Mouse (Mus musculus) layer of hippocampus, adult 2 months (tissue): ENCODE results near the gene Cfap97. TPM values are rescaled to one million over a fixed set of nuclear protein-coding genes. Genes with fewer than 3 reads are reported as not detected.
"Not testable (repeated sequence)": the region's sequence is repeated elsewhere in the genome, so short reads cannot be mapped to it uniquely, and the experiment has no call there.

Source experiments
- DNase-seq, 2 experiments: peaks; one replicate each; pipeline ENCODE4 v3.0.0; 2022; ENCODE audit warnings: low spot score in 2 of 2
- H3K27ac ChIP-seq: fragments of 200-600 bp; 2 replicates; pipeline ENCODE4 v1.8.1; 2022
- H3K4me3 ChIP-seq: fragments of 200-600 bp; 2 replicates; pipeline ENCODE4 v1.8.1; 2022; ENCODE audit warnings: mild to moderate bottlenecking
- CTCF ChIP-seq: fragments of 200-600 bp; conservative IDR thresholded peaks from 2 replicates; pipeline ENCODE4 v1.8.1; 2022; ENCODE audit warnings: antibody characterized with exemption, mild to moderate bottlenecking, moderate library complexity
- microRNA-seq, 2 experiments: library from miRNA; unstranded; fragments of <30 nt; microRNA quantifications; one replicate each; pipeline ENCODE4 v1.2.0; 2021
- total RNA-seq, 2 experiments: library from RNA; stranded (reverse); gene quantifications; 2 replicates each; pipeline ENCODE4 v1.2.3; 2021

Gene Cfap97
- total RNA-seq, 2 experiments from 2014 or later = 25.2 to 26.2 TPM

DNA sequence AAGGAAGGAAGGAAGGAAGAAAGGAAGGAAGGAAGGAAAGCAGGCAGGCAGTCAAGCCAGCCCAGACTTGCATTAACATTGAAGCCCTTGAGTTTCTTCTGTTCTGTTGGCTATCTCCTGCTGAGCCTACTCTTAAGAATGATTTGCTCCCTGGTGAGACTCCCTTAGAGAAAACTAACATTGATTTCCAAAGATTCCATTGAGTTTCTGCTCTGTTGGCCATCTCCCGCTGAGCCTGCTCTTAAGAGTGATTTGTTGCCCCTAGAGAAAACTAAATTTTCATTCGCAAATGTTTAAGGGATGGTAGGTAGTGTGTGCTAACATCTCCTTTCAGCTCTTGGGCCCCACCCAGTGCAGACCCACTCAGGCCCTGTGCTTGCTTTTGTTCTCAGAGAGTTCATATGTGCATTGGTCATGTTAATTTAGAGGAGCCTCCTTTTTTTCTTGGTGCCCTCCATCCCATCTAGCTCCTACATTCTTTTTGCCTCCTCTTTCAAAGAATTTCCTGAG is 62.5 kb downstream of the Cfap97 start:
- DNase-seq = no peak
- no peak for TF ChIP-seq CTCF
- H3K4me3 ChIP-seq = no peak overlapping the region
- no peak overlapping the region for H3K27ac ChIP-seq

DNA sequence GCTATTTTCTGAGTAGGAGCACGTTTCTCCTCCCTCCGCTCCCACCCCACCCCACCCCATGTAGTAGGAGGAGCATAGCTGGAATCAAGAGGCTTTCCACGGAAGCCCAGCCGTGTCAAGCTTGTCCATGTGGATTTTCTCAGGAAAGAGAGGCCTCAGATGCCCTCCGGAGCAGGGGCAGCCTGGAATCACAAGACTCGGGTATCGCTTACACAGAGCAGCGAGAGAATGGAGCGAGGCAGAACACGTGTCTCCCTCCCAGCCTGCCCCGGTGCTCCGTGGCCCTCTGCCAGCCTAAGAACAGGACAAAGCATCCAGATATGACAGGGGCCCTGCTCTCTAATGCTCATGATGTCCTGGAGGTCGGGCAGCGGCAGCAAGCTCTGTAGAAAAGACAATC is 65.3 kb downstream of the Cfap97 start:
- Histone ChIP-seq H3K4me3 (peak overlapping the region; percentile 66), H3K27ac (peak overlapping the region; percentile 84)
- peak; percentile 48 to 53 for DNase-seq
- TF ChIP-seq CTCF = no peak

DNA sequence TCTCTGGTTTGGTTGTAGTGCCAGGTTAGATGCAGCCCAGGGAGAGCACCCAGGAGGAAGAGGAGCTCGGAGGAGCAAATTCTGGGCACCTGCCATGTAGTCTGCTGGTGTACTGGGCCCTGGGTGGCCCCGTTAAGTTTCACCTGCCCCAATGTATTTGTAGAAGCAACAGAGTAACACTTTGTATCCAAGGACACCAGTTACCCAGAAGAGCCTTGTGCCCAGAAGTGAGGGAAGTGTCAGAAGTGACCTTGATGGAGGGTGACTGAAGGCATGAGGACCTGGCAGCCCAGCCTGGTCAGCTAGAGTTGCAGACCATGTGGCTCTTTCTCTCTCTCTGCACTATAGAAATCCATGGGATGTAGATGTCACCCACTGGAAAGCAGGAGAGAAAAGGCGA is 69.0 kb downstream of the Cfap97 start:
- H3K4me3 ChIP-seq = no peak overlapping the region
- H3K27ac ChIP-seq = no peak overlapping the region
- TF ChIP-seq CTCF = no peak
- DNase-seq = no peak

DNA sequence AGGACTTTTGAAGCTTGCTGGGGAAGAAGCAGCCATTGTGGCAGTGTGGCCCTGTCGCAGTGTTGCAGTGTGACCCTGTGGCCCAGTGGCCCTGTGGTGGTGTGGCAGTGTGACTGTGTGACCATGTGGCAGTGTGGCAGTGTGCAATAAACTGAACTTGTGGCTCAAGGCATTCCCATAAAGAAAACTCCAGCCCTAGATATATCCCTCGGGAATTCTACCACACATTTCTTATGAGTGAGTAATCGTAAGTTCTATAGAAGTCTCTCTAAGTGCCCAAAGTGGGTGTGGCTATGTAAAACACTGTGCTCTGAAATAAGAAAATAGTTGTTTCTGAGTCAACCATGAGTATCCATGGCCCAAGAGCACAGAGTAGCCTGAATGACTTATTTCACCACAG is 73.9 kb downstream of the Cfap97 start:
- TF ChIP-seq CTCF = no peak
- H3K4me3 ChIP-seq = no peak overlapping the region
- DNase-seq = no peak
- no peak overlapping the region for H3K27ac ChIP-seq

DNA sequence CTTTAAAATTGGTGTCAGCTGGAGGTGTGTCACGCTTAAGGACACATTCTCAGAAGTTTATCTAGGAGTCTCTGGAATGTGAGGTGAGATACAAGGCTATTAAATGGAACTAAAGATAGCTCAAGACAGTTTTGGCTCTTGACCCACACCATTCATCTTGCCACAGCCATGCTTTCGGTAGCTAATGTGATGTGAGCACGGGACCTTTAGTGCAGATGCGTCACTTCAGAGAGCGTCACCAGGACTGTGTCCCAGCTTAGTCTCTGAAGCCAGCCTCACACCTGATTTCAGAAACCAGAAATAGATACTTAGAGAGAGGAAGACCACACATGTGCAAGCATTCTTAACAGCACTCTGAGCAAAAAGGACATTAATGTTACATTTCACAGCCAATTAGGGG is 75.1 kb downstream of the Cfap97 start:
- DNase-seq = no peak
- no peak for TF ChIP-seq CTCF
- no peak overlapping the region for H3K4me3 ChIP-seq
- H3K27ac ChIP-seq = no peak overlapping the region

DNA sequence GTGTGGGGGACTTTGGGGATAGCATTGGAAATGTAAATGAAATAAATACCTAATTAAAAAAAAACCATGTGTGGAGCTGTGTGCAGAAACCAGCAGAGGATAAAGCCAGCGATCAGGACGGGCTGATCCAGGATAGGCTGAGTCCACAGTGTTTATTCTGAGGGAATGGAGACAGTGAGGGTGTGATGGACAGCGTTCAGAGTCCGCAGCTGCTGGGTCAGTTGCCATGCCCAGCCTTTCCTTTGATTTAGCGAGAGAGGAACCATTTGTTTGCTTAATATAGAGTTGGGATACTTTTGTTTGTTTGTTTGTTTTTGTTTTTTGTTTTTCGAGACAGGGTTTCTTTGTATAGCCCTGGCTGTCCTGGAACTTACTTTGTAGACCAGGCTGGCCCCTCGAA is 80.4 kb downstream of the Cfap97 start:
- H3K4me3 ChIP-seq, DNase-seq, H3K27ac ChIP-seq: not testable (repeated sequence)

DNA sequence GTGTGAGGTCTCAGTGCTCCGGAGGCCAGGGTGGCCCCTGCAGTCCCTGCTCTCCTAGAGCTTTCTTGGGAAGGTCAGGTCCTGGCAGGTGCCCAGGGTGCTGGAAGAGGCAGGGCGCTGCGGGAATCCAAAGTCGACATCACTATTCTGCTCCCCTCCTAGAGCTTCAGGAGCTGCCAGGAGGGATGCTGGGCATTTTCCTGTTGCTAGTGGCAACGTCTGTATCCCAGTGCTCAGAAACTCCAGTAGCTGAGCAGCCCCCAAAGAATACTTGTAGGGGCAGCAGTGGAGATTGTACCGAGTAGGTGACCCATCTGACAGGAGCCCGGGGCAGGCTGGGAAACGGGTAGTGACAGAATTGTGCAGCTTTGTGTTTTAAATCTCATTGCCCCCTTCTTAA is 81.2 kb downstream of the Cfap97 start:
- Histone ChIP-seq H3K27ac (no peak overlapping the region), H3K4me3 (no peak overlapping the region)
- no peak for TF ChIP-seq CTCF
- DNase-seq = no peak

DNA sequence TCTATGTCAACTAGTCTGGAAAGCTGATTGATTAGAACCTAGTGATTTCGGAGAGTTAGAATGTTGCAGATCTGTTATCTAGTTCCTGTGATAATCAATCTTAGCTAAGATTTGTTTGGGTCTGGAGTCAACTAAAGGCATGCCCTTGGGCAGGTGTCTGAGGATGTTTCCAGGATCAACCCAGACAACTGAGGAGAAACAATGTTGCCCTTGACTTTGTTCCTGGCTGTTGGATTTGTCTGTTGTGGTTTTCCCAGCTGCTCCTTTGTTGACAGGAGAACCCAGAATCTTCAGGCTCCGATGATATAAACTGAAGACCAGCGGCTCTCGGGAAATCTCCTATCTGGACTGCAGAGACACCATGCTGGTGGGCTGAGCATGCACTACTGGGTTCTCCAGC is 83.2 kb downstream of the Cfap97 start:
- H3K27ac ChIP-seq = no peak overlapping the region
- DNase-seq = no peak
- H3K4me3 ChIP-seq = no peak overlapping the region
- TF ChIP-seq CTCF = no peak

DNA sequence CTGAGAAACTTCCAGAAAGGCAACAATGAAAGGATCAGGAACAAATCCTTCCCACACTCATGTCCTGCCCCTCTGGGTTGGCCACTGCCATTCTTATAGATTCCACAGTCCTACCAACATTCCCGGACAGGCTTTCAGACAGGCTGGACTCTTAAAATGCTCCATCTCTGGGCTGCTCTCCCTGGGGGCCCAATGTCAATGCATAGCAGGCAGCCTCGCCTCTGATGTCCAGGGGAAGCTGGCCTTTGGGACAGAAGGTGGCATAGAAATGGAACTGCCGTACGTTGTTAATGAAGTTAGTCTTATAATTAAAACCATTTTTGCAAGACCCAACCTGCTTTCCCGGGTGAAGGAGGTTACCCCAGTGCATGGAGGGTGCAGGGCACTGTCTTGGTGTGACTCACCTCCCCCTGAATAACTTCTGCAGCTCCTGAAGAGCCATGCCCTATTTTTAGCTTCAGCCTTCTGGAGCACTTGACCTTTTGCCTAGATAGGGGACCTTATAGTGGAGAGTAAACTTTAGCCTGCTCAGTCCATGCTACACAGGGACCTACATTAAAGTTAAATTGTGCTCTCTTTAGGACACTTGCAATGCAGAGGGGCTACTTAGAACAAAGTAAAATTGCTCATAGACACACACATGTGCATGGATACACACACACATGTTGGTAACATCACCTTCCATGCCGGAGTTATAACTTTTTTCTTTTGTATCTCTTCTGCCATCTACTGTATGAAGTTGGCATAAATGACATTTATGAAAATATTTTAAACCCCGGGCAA is 85.1 kb downstream of the Cfap97 start:
- no peak for DNase-seq
- no peak overlapping the region for H3K27ac ChIP-seq
- H3K4me3 ChIP-seq = no peak overlapping the region
- peak; percentile 79 for TF ChIP-seq CTCF

DNA sequence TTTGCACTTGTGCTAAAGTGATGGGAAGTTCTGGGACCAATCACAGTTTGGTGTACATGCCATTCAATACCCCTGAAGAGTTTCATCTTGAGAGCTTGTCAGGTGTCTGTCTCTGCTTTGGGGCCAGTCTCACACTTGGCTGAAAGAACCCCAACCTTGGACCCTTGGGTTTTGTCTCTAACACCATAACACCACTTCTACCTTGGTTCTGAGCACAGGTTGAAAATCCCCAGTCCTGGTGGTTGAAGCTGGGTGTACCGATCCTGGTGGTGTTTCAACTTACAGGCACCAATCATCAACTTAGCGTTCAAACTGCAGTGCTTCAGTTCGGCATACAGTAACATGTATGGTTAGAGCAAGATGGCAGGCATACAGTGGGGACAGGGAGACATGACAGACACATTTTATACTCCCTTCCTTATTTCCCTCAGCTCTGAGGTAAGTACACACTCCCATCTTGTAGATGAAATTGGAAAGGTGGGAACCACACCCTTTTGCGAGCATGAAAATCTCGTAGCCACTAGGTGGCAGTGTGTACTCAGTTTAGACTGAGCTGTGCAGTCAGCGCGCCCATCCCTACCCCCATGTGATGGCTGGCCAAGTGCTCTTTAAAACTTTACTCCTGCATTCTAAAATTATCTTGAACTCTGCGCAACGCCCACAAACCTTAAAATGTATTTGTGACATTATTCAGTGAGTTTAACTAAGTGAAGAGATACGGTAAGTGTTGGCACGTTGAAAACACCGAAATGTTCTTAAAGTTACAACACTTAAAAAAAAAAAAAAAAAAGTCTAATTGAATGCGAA is 90.2 kb downstream of the Cfap97 start:
- Histone ChIP-seq H3K4me3 (no peak overlapping the region), H3K27ac (no peak overlapping the region)
- DNase-seq = peak; percentile 57 to 78
- TF ChIP-seq CTCF = peak; percentile 87

DNA sequence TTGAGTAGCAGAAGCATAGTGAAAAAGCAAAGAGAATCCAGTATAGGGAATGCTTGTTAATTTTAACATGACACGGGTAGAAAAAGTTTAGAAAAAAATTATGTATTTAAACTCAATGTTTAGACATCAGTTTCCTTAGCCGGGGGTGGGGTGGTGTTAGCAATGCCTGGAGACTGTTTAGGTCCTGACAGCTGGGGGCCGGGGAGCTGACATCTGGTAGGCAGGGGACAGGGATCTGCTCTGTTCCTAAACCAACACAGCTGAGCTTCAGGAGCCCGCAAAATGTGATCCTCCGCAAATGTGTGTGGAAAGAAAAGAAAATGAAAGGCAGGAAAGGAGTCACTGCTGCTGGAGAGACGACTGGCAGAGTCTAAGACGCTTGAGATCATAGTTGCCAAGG is 91.4 kb downstream of the Cfap97 start:
- DNase-seq = no peak
- no peak for TF ChIP-seq CTCF
- Histone ChIP-seq H3K27ac (no peak overlapping the region), H3K4me3 (no peak overlapping the region)

Small RNA genes lying within 50 kb of the gene (microRNA-seq; reads per million reads assigned to microRNA genes)
- 0 reads per million in 2 experiments for gene Gm23812

Other genes with a start within 250 kb of the Cfap97 start
- under 1 TPM; 0.61 to 0.69 TPM for gene Ccdc110, start 217.2 kb upstream of the Cfap97 start, total RNA-seq
- 1 to 10 TPM; 2.4 to 3.3 TPM for gene 1700029J07Rik, start 176.5 kb upstream of the Cfap97 start, total RNA-seq
- 10 to 100 TPM; 48.2 to 51.3 TPM for gene Ufsp2, start 176.2 kb upstream of the Cfap97 start, total RNA-seq
- gene Lrp2bp, start 152.5 kb upstream of the Cfap97 start, total RNA-seq = under 1 TPM in 1 of 2 experiments, not detected in 1; 0.29 TPM
- 10 to 100 TPM in 1 of 2 experiments, 1 to 10 TPM in 1; 9.1 to 11.2 TPM for gene Ankrd37, start 146.1 kb upstream of the Cfap97 start, total RNA-seq
- 10 to 100 TPM; 41.8 to 45.3 TPM for gene Snx25, start 388 bp downstream of the Cfap97 start, total RNA-seq
- 100 to 1,000 TPM; 549 to 572 TPM for gene Slc25a4, start 59.5 kb downstream of the Cfap97 start, total RNA-seq
- not detected for gene Helt, start 142.9 kb downstream of the Cfap97 start, total RNA-seq